Mouse (Mus musculus) fat pad, adult 2 months (tissue): ENCODE measurements around the gene Frmd5.
"Not testable (repeated sequence)": the region's sequence is repeated elsewhere in the genome, so short reads cannot be mapped to it uniquely, and the experiment has no call there.

Source experiments
- DNase-seq: peaks from one replicate; pipeline ENCODE4 v3.0.0-alpha.2; 2011; ENCODE audit warnings: low read depth, low spot score; ENCODE audit errors: extremely low read depth

Gene Frmd5

DNA sequence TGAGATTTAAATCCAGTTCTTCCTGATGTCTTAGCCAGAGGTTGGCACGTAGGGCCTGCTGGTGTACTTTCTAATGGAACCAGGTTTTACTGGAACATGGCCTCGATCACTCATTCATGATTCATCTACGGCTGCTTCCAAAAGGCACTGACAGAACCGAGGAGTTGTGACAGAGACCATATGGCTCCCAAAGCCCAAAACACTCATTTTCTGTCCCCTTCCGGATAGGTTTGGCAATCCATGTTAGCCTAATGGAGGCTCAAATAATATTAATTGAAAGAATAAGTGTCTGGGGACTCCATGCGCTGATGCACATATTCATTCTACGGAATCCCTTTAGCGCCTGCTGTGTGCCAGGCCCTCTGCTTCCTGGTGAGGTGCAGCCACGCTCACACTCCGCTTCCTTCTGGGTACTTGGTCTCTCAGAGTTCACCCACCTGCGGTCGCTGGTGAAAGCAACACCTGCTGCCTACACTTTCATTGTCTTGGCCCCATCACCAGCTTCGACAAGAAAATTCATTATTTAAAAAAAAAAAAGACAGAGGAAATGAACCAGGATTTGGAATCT lies 224.0 kb downstream of the Frmd5 start:
- no peak for DNase-seq

- no peak for DNase-seq
These were observed 231.1 kb downstream of the Frmd5 start for GRCm38 (mm10) chr2:121575741-121576201.

DNA sequence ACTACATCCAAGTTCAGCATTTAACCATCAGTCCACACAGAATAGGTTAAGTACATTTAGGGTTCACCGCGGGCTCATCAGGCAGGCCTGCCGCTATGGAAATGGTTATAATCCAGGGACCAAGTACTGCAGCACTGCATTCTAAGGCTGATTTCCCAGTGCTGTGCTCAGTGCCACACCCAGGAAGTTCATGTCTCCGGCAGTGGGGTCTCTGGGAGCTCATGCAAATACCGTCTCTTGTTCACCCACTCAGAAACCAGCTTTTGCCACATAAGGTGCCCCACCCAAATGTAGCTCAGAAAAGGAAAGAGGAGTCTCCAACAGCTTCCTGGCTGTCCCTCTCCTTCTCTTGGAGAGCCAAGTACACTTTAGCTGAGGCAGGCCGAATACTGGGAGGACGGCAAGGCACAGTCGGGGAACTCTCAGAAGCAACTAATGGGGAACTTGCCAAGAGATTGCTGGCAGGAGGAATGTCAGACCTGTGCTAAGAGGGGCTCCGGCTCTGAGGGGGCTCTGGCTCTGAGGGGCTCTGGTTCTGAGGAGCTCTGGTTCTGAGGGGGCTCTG lies 232.7 kb downstream of the Frmd5 start:
- DNase-seq = no peak

GRCm38 (mm10) chr2:121571780-121572179 lies 235.1 kb downstream of the Frmd5 start:
- DNase-seq = no peak

DNA sequence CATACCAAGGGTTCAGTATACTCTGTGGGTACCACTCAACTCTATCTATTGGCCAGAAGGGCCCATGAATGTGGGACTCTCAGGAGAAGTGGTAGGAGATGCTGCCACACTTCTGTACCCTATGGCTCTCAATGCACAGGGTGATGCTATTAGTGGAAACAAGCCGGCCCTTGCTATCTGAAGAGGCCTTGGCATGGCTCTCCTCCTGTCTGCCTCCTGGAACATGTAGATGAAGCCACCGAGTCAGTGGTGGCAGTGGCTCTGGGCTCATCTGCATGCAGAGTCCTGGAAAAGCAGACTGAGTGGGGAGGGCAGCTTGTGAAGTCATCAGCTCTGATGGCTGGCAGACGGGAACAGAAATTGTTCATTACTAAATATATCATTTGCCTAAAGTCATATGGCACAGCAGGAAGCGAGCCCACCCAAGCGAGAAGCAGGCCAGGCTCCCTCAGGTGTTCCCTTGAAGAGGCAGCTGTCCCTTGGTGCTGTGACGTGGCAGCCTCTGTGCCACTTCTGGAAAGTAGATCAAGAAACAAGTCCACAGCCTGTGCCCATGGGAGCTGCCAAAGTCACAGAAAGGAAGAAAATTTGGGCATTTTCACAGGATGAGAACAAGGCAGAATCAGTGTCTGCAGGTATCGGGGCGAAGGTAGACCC lies 235.8 kb downstream of the Frmd5 start:
- no peak for DNase-seq

GRCm38 (mm10) chr2:121570049-121570448 lies 236.8 kb downstream of the Frmd5 start:
- DNase-seq = no peak

DNA sequence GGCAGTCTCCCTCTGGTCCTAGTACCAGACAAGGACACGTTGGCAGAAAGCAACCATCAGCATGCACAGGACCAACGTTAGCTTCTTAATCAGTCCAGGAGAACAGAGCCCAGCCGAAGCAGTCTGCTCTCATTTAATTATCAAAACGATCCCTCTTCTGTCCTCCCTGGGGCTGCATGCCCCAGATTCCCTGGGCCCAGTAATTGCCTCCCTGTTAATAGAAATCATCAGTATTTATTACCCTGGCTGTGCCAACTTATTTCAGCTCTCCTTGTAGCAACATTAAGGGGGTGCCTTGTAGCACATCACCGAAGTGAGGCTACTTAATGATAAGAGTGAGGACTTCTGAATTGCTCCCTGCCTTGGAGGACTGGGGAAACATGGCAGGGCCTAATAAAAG lies 241.0 kb downstream of the Frmd5 start:
- DNase-seq = no peak

- no peak for DNase-seq
These were observed 243.8 kb downstream of the Frmd5 start for GRCm38 (mm10) chr2:121563117-121563516.

- no peak for DNase-seq
These were observed 255.6 kb downstream of the Frmd5 start for GRCm38 (mm10) chr2:121551271-121551670.

DNA sequence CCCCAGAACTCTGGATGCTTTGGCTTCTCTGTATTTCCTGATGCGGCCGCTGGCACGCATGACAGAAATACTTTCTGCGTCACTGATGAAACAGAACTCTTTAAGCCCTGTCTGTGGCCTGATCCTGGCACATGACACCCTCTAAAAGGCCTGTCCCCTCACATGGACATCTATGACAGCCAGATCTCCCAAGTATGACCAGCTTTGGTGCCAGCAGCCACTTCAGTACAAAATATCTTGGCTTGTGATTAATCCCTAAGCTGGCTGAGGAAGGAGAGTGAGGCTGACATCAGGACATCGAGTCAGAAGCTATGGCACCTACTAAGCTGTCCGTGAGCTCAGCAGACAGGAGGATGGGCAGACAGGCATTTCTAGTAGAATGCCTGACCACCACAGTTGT lies 257.3 kb downstream of the Frmd5 start:
- DNase-seq = no peak

DNA sequence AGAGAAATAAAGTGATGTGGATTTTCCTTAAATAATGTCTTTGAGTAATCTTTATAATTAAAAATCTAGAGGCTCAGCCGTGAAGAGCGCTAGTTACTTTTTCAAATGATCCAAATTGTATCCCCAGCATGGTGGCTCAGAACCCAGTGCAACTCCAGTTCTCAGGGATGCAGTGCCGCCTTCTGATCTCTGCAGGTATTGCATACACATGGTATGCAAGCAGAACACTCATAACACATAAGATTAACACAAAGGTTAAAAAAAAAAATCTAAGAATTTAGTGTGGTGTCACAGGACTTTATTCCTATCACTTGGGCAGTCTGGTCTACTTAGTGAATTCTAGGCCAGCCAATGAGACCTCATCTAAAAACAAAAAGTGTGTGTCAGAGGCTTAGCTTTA lies 262.1 kb downstream of the Frmd5 start:
- DNase-seq = no peak

GRCm38 (mm10) chr2:121525056-121525455 lies 281.8 kb downstream of the Frmd5 start:
- DNase-seq = no peak

DNA sequence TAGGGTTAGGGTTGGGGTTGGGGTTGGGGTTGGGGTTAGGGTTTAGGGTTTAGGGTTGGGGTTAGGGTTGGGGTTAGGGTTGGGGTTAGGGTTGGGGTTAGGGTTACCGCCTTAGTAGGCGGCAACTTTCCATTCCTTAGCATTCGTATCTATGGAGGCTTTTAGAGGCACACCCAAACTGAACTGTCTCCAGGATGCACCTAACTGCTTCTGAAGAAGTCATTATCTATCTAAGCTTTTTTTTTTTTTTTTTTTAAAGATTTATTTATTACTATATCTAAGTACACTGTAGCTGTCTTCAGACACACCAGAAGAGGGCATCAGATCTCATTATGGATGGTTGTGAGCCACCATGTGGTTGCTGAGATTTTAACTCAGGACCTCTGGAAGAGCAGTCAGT lies 284.1 kb downstream of the Frmd5 start:
- DNase-seq = not testable (repeated sequence)

DNA sequence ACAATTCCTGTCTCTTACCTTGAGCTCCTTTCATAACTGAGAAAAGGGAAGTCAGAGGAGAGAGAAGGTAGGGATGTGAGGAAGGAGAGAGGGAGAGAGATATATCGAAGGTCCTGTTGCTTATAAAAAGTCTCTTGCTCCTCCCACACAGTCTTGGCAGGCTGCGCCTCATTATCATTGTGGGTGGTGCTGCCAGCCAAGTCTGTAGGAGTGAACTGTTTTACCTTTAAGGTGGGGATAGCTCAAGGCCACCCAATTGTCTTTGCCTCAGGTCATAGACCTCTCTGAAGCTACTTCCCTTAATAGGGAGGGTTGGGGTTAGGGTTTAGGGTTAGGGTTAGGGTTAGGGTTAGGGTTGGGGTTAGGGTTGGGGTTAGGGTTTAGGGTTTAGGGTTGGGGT lies 284.9 kb downstream of the Frmd5 start:
- DNase-seq = no peak

- DNase-seq = not testable (repeated sequence)
These were observed 288.2 kb downstream of the Frmd5 start for GRCm38 (mm10) chr2:121518711-121519110.

- DNase-seq = no peak
These were observed 288.8 kb downstream of the Frmd5 start for GRCm38 (mm10) chr2:121518106-121518505.

- DNase-seq = no peak
These were observed 292.7 kb downstream of the Frmd5 start for GRCm38 (mm10) chr2:121514211-121514610.

- not testable (repeated sequence) for DNase-seq
These were observed 293.7 kb downstream of the Frmd5 start for GRCm38 (mm10) chr2:121512991-121513765.

DNA sequence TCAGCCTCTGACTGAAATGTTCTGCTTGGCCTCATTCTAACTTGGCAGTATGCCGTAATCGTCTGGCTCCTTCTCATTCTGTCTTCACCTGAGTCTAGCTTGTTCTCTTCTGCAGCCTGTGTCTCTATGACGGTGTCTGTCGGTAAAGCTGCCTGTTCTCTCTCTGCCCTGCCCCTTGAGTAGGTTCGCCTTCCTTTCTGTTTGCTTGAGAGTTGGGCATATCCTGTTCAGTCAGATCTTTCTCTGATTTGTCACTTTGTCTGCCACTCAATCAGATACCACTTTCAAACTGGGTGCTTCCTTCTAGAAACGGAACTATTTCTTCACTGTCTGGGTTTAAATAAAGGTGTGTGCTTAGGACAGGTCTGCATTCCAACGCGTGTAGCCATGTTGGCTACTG lies 295.5 kb downstream of the Frmd5 start:
- DNase-seq = no peak

DNA sequence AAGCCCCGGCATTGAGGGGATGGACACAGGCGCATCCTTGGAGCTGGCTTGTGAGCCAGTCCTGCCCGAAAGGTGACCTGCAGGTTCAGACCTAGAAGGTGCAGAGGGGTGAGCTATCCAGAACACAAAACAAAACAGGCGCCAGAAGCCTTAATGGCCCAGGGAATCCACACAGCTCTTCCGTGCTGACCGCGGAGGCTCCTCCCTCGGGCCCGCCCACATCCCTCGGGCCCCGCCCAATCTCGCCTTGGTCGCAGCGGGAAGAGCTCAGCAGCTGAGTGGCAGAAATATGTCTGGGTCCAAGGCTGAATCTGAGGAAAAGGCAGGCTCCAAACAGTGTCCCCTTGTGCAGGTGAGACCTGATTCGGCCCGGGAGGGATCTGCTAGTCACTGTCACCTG lies 297.3 kb downstream of the Frmd5 start:
- no peak for DNase-seq

DNA sequence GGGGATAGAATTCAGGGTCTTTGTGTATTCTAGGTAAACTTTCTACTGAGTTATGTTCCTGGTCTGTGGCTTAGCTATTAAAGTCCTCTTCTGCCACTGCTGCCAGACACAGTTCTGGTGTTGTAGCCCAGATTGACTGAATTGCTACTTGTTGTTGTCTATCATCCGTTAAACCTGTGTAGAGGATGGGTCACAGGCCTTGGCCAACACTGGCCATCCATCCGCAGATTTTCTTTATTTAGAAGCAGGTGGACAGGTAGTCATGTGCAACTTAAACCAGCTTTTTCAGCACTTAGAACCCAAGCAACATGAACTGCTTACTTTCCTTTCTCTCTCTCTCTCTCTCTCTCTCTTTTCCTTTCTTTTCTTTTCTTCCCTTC lies 298.9 kb downstream of the Frmd5 start:
- DNase-seq = no peak
